Mouse (Mus musculus) hindbrain, embryonic 14.5 days (tissue): Measurements from ENCODE around the gene Tcea2. TPM values are rescaled to one million over a fixed set of nuclear protein-coding genes. Genes with fewer than 3 reads are reported as not detected.

Source experiments
- ATAC-seq: fragments of 200-750 bp; cut with Nextera tagmentation; 2 replicates; pipeline ENCODE4 v1.8.0; 2017; ENCODE audit warnings: moderate number of reproducible peaks, mild to moderate bottlenecking, moderate TSS enrichment, moderate library complexity; ENCODE audit not compliant: low FRiP score
- DNase-seq: peaks from one replicate; pipeline ENCODE4 v3.0.0-alpha.2; 2015; ENCODE audit warnings: low spot score
- H3K27ac ChIP-seq: fragments of 300-500 bp; sonication (generic); 2 replicates; pipeline ENCODE4 v1.5.1; 2014; ENCODE audit warnings: mild to moderate bottlenecking, moderate library complexity
- H3K27me3 ChIP-seq: fragments of 300-500 bp; sonication (generic); 2 replicates; pipeline ENCODE4 v1.6.1; 2014; ENCODE audit warnings: mild to moderate bottlenecking, low read length, mixed read lengths; ENCODE audit not compliant: control insufficient read depth, insufficient read depth
- H3K36me3 ChIP-seq: fragments of 300-500 bp; sonication (generic); replicated peaks from 2 replicates; pipeline ENCODE4 v1.6.1; 2014; ENCODE audit not compliant: control insufficient read depth, insufficient read depth
- H3K4me1 ChIP-seq: fragments of 300-500 bp; sonication (generic); replicated peaks from 2 replicates; pipeline ENCODE4 v1.6.1; 2014; ENCODE audit warnings: antibody characterized with exemption, low read length, mixed read lengths; ENCODE audit not compliant: control insufficient read depth, insufficient read depth
- H3K4me2 ChIP-seq: fragments of 300-500 bp; sonication (generic); replicated peaks from 2 replicates; pipeline ENCODE4 v1.6.1; 2014; ENCODE audit warnings: mild to moderate bottlenecking, moderate library complexity
- H3K4me3 ChIP-seq: fragments of 300-500 bp; sonication (generic); replicated peaks from 2 replicates; pipeline ENCODE4 v1.5.1; 2014; ENCODE audit warnings: mild to moderate bottlenecking, low read length
- H3K9ac ChIP-seq: fragments of 300-500 bp; sonication (generic); 2 replicates; pipeline ENCODE4 v1.6.1; 2014
- H3K9me3 ChIP-seq: fragments of 300-500 bp; sonication (generic); 2 replicates; pipeline ENCODE4 v1.6.1; 2016; ENCODE audit warnings: low read length; ENCODE audit not compliant: control insufficient read depth
- WGBS: fragments of 180-500 bp; shearing (Covaris S2); extraction: QIAGEN DNeasy Blood & Tissue Kit; methylation state at CpG from one replicate; pipeline ENCODE4 v1.1.7; 2014; 5-methylcytosine and 5-hydroxymethylcytosine counted together
- polyA plus RNA-seq: library from polyadenylated mRNA; unstranded; fragments of >200 nt; fragmentation: Nextera tagmentation; extraction: Ambion mirVana; gene quantifications from 2 replicates; pipeline ENCODE4 v1.2.1, GENCODE M21; 2014

The Tcea2 gene
- polyA plus RNA-seq, 1 experiment from 2014 or later = 50.4 TPM

DNA sequence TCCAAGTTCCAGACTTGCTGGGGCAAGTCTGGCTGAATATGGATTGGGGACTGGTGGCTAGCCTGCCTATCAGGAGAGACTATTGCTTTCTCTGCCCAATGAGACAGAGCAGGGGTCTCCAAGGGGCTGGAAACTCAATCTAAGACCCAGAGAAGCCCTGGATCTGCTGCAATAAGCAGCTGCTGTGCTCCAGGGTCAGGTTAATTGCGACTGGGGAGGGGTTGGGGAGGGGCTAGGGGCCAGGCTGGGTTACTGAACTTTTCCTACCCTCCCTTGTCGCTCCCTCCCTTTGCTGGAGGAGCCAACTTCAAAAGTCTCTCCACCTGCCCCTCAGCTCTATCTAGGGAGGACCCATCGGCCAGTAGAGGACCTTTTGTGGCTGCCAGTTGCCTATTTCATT, 23.4 kb upstream of the Tcea2 start, which contains the start of gene Gm29797:
Gene Gm29797 (plus strand): TSS at position 301 of the 400 bp plus-strand sequence.
- WGBS = 82% methylated on average over 3 of the region's 3 CpGs
- no peak for DNase-seq
- no peak within 1 kb of the TSS for H3K4me2 ChIP-seq
- H3K9ac ChIP-seq = no peak within 1 kb of the TSS
- H3K36me3 ChIP-seq = peaks cover 62% of the 10 kb centered on the region
- ATAC-seq = no peak
- H3K27me3 ChIP-seq = no peaks in the 10 kb centered on the region
- H3K4me3 ChIP-seq = no peak within 1 kb of the TSS
- no peaks in the 10 kb centered on the region for H3K9me3 ChIP-seq
- no peak within 1 kb of the TSS for H3K27ac ChIP-seq
- no peaks in the 10 kb centered on the region for H3K4me1 ChIP-seq

DNA sequence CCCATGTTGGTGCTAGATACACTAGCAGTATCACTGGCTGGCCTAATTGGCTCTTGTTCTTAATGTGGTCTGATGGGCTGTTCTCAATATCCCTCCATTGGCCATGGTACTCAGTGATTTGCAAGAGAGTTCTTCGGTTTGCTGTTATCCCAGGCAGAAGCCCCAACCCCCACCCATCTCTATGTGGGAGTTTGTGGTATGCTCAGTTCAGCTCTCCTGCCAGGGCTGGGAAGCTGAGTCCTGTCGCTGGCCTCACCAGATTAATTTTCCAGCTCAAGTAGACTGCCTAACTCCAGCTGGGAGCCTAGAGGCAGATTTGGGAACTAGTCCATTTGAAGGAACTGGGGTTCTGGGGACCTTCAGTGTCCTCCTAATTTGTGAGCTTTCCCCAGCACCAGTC, 22.7 kb upstream of the Tcea2 start:
- Histone ChIP-seq H3K4me3 (no peak overlapping the region), H3K27me3 (no peaks in the 10 kb centered on the region), H3K9me3 (no peaks in the 10 kb centered on the region), H3K27ac (no peak overlapping the region), H3K9ac (no peak overlapping the region), H3K4me2 (no peak overlapping the region), H3K36me3 (peaks cover 55% of the 10 kb centered on the region), H3K4me1 (no peaks in the 10 kb centered on the region)
- ATAC-seq (no peak), DNase-seq (no peak)
- 77% methylated on average over 2 of the region's 2 CpGs for WGBS

DNA sequence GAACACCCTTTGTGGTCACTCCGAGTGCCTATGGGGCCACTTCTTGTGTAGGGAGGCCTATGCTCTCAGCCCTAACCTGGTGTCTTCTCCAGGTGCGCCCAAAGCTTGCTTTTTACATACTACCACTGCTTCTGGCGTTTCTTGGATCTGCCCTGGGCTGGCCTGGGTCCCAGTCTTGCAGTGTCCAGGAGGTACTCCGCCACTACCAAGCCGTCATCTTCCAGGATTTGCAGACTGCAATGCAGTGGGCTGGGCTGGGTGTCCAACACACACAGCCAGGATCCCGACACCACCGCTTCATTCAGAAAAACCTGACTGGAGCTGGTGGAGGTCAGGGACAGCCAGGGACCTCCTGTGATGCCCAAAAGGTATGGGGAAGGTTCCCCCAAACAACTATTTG, 21.6 kb upstream of the Tcea2 start:
- no peak overlapping the region for H3K4me3 ChIP-seq
- ATAC-seq (no peak), DNase-seq (no peak)
- no peak overlapping the region for H3K27ac ChIP-seq
- no peak overlapping the region for H3K4me2 ChIP-seq
- 88% methylated on average over 7 of the region's 7 CpGs for WGBS
- no peaks in the 10 kb centered on the region for H3K9me3 ChIP-seq
- peaks cover 44% of the 10 kb centered on the region for H3K36me3 ChIP-seq
- H3K4me1 ChIP-seq = no peaks in the 10 kb centered on the region
- H3K9ac ChIP-seq = no peak overlapping the region
- no peaks in the 10 kb centered on the region for H3K27me3 ChIP-seq

- no peak overlapping the region for H3K9ac ChIP-seq
- no peak overlapping the region for H3K27ac ChIP-seq
- ATAC-seq (peak; percentile 46; the same call in 1 of the 2 replicates), DNase-seq (no peak)
- H3K27me3 ChIP-seq = no peaks in the 10 kb centered on the region
- no peaks in the 10 kb centered on the region for H3K4me1 ChIP-seq
- H3K4me3 ChIP-seq = no peak overlapping the region
- peaks cover 40% of the 10 kb centered on the region for H3K36me3 ChIP-seq
- no peaks in the 10 kb centered on the region for H3K9me3 ChIP-seq
- no peak overlapping the region for H3K4me2 ChIP-seq
- 33% methylated on average over 17 of the region's 17 CpGs for WGBS
These were observed 21.1 kb upstream of the Tcea2 start for GRCm38 (mm10) chr2:181658930-181659555.

DNA sequence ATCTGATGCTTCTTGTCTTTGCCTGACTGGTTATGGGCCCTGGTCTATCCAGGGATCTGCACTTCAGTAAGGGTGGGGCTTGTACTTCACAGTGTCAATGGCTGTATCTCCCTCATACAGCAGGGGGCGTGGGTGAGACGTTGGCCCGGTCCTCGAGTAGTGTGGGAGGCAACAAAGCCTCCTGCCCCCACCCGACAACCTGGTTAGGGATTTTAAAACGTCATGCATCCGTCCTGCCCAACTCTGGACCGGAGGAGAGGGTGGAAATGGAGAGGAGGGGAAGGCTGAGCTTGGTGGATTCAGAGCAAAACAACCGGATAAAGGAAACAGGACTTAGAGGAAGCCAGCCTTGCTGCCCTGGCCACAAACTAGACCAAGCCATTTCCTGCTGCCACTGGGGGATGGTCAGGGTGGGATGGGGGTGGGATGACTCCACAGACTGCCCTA, 20.5 kb upstream of the Tcea2 start:
- ATAC-seq (peak; percentile 71; the same call in 1 of the 2 replicates), DNase-seq (peak; percentile 61)
- H3K4me2 ChIP-seq = no peak overlapping the region
- no peak overlapping the region for H3K9ac ChIP-seq
- no peak overlapping the region for H3K4me3 ChIP-seq
- 9% methylated on average over 9 of the region's 9 CpGs for WGBS
- no peaks in the 10 kb centered on the region for H3K4me1 ChIP-seq
- no peaks in the 10 kb centered on the region for H3K9me3 ChIP-seq
- H3K27ac ChIP-seq = no peak overlapping the region
- H3K27me3 ChIP-seq = no peaks in the 10 kb centered on the region
- H3K36me3 ChIP-seq = peaks cover 34% of the 10 kb centered on the region

GRCm38 (mm10) chr2:181662620-181663297, 17.4 kb upstream of the Tcea2 start:
- Histone ChIP-seq H3K9me3 (no peaks in the 10 kb centered on the region), H3K27ac (no peak overlapping the region), H3K9ac (no peak overlapping the region), H3K4me3 (no peak overlapping the region), H3K36me3 (0 out of 2 replicates have a peak, but pooled peaks cover 4% of the 10 kb centered on the region), H3K4me2 (no peak overlapping the region), H3K27me3 (0 out of 2 replicates have a peak, but pooled peaks cover under 1% of the 10 kb centered on the region), H3K4me1 (no peaks in the 10 kb centered on the region)
- WGBS = 85% methylated on average over 3 of the region's 3 CpGs
- no peak for ATAC-seq
- DNase-seq = no peak

DNA sequence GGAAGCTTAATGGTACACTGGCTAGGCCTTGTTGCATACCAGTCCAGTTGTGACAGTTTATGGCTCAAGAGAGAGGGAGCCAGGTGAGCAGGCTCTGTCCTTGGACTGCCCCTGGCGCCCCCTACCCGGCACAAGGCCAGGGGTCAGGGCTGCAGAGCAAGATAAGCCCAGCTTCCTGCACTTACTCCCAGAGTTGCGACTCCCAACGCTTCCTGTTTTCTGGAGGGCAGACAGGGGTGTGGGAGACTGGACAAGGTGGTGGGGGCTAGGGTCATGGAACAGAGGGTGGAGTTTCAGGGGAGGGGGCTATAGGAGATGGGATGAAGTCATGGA, 16.8 kb upstream of the Tcea2 start:
- Histone ChIP-seq H3K27ac (no peak overlapping the region), H3K27me3 (0 out of 2 replicates have a peak, but pooled peaks cover 6% of the 10 kb centered on the region), H3K4me1 (no peaks in the 10 kb centered on the region), H3K4me2 (no peak overlapping the region), H3K9me3 (no peaks in the 10 kb centered on the region), H3K9ac (no peak overlapping the region), H3K36me3 (0 out of 2 replicates have a peak, but pooled peaks cover 4% of the 10 kb centered on the region), H3K4me3 (no peak overlapping the region)
- 44% methylated on average over 4 of the region's 4 CpGs for WGBS
- ATAC-seq = no peak
- no peak for DNase-seq

GRCm38 (mm10) chr2:181670285-181670912, 9.7 kb upstream of the Tcea2 start:
- no peak for DNase-seq
- WGBS = 3% methylated on average over 56 of the region's 56 CpGs
- Histone ChIP-seq H3K4me1 (peaks cover 17% of the 10 kb centered on the region), H3K4me2 (peak overlapping the region; percentile 63), H3K9ac (peak overlapping the region; percentile 56), H3K27ac (no peak overlapping the region), H3K9me3 (no peaks in the 10 kb centered on the region), H3K4me3 (peak overlapping the region; percentile 38), H3K27me3 (peaks cover 54% of the 10 kb centered on the region), H3K36me3 (no peaks in the 10 kb centered on the region)
- peak; percentile 14; the same call in 1 of the 2 replicates for ATAC-seq

- 2% methylated on average over 41 of the region's 41 CpGs for WGBS
- H3K9me3 ChIP-seq = no peaks in the 10 kb centered on the region
- H3K27me3 ChIP-seq = peaks cover 54% of the 10 kb centered on the region
- H3K4me2 ChIP-seq = peak overlapping the region; percentile 63
- H3K27ac ChIP-seq = peak overlapping the region; percentile 47
- H3K4me3 ChIP-seq = peak overlapping the region; percentile 38
- peaks cover 22% of the 10 kb centered on the region for H3K4me1 ChIP-seq
- no peak for ATAC-seq
- H3K9ac ChIP-seq = peak overlapping the region; percentile 56
- DNase-seq = no peak
- no peaks in the 10 kb centered on the region for H3K36me3 ChIP-seq
These were observed 9.2 kb upstream of the Tcea2 start for GRCm38 (mm10) chr2:181670913-181671311.
